In genomic region chr17:46835093-46835715, GRCm38 (mm10) we compare ENCODE assay signal across 11 mouse cellular contexts. TPM values are rescaled to one million over a fixed set of nuclear protein-coding genes. Genes with fewer than 3 reads are reported as not detected.
DNase-seq lines count a peak whose midpoint lies in the region; ATAC-seq lines count a peak whose summit lies in the region.
"Had no signal": no experiment of that assay in that cellular context is flagged by ENCODE, and none has a peak within 500 bp of the region (broad histone marks: within the 10 kb centered on the region; RNA-seq: fewer than 3 reads in every experiment).

No protein-coding gene starts in this region.

- no peak overlapping the region for H3K9ac ChIP-seq in limb, embryonic 13.5 days
- no peak overlapping the region for H3K9ac ChIP-seq in liver, embryonic 11.5 days (ENCODE audit: low read depth, low read length)
- no peak overlapping the region for H3K9ac ChIP-seq in heart, embryonic 12.5 days

- ATAC-seq in limb, embryonic 13.5 days (ENCODE audit: low FRiP score, low read depth) = peak; percentile 36; the same call in 1 of the 2 replicates
- no peak for ATAC-seq in liver, embryonic 11.5 days (replicated peaks; ENCODE audit: low FRiP score)
- no peak for ATAC-seq in heart, embryonic 12.5 days (ENCODE audit: insufficient number of reproducible peaks, low FRiP score)

- 69% methylated on average over 6 of the region's 6 CpGs for WGBS in limb, embryonic 13.5 days
- 86% methylated on average over 6 of the region's 6 CpGs for WGBS in liver, embryonic 11.5 days
- WGBS in heart, embryonic 12.5 days = 81% methylated on average over 6 of the region's 6 CpGs

- no peak overlapping the region for H3K4me3 ChIP-seq in limb, embryonic 13.5 days
- H3K4me3 ChIP-seq in liver, embryonic 11.5 days (ENCODE audit: low read depth, low read length) = no peak overlapping the region
- H3K4me3 ChIP-seq in heart, embryonic 12.5 days = no peak overlapping the region
- H3K4me3 ChIP-seq: myocyte had no signal

- no peaks in the 10 kb centered on the region for H3K27me3 ChIP-seq in limb, embryonic 13.5 days
- no peaks in the 10 kb centered on the region for H3K27me3 ChIP-seq in liver, embryonic 11.5 days (replicated peaks; ENCODE audit: control insufficient read depth, insufficient read depth, low read length)
- no peaks in the 10 kb centered on the region for H3K27me3 ChIP-seq in heart, embryonic 12.5 days (replicated peaks)

- no peaks in the 10 kb centered on the region for H3K9me3 ChIP-seq in limb, embryonic 13.5 days
- no peaks in the 10 kb centered on the region for H3K9me3 ChIP-seq in liver, embryonic 11.5 days (ENCODE audit: control insufficient read depth, low read length)
- H3K9me3 ChIP-seq in heart, embryonic 12.5 days (replicated peaks) = no peaks in the 10 kb centered on the region

- H3K27ac ChIP-seq in limb, embryonic 13.5 days = 0 out of 2 replicates have a peak overlapping the region, but pooled peaks have one; percentile 10
- H3K27ac ChIP-seq in liver, embryonic 11.5 days (ENCODE audit: low read depth, low read length) = no peak overlapping the region
- no peak overlapping the region for H3K27ac ChIP-seq in heart, embryonic 12.5 days (ENCODE audit: poor library complexity, severe bottlenecking)

- no peak overlapping the region for H3K4me2 ChIP-seq in limb, embryonic 13.5 days (replicated peaks)
- no peak overlapping the region for H3K4me2 ChIP-seq in liver, embryonic 11.5 days
- no peak overlapping the region for H3K4me2 ChIP-seq in heart, embryonic 12.5 days

- H3K4me1 ChIP-seq in limb, embryonic 13.5 days = peaks cover 9% of the 10 kb centered on the region
- H3K4me1 ChIP-seq in liver, embryonic 11.5 days (replicated peaks; ENCODE audit: control insufficient read depth, insufficient read depth, low read length) = peaks cover 6% of the 10 kb centered on the region; the same call in 1 of the 2 replicates
- H3K4me1 ChIP-seq in heart, embryonic 12.5 days (replicated peaks) = no peaks in the 10 kb centered on the region; the same call in 1 of the 2 replicates

- peak; percentile 40 for DNase-seq in layer of hippocampus, adult 9-11 months
- DNase-seq in layer of hippocampus, adult 18-20 months (ENCODE audit: low spot score in 2 of 2) = no peak
- peak; percentile 52 for DNase-seq in NIH3T3 (ENCODE audit: low read depth)
- DNase-seq in thymus, postnatal 0 days (ENCODE audit: low spot score) = peak; percentile 72
- DNase-seq in liver, embryonic 11.5 days (ENCODE audit: low spot score) = no peak
- no peak for DNase-seq in left cerebral cortex, adult 9 months (ENCODE audit: low spot score in 2 of 2)
- DNase-seq: cerebellum, adult 18-20 months; right cerebral cortex, postnatal 4 days had no signal

- H3K36me3 ChIP-seq in limb, embryonic 13.5 days = peaks cover 1% of the 10 kb centered on the region; the same call in 1 of the 2 replicates
- H3K36me3 ChIP-seq in liver, embryonic 11.5 days (ENCODE audit: control insufficient read depth, insufficient read depth, low read length) = no peaks in the 10 kb centered on the region; the same call in 1 of the 2 replicates
- peaks cover 7% of the 10 kb centered on the region; the same call in 1 of the 2 replicates for H3K36me3 ChIP-seq in heart, embryonic 12.5 days

RNA-seq across cellular contexts. Expression of gene Bicral, which starts 23.1 kb away (rescaled TPM):
- 10 to 100 TPM; 61.5 to 65.7 TPM for total RNA-seq in layer of hippocampus, adult 18-20 months (2021)
- polyA plus RNA-seq in limb, embryonic 13.5 days (2015; fragmentation: Nextera tagmentation; extraction: Ambion mirVana) = 3.9 and 4.6 TPM in 2 replicates
- 4.5 and 5.6 TPM in 2 replicates for polyA plus RNA-seq in thymus, postnatal 0 days (2015; fragmentation: Nextera tagmentation; extraction: Ambion mirVana)
- polyA plus RNA-seq in liver, embryonic 11.5 days (2014; fragmentation: Nextera tagmentation; extraction: Ambion mirVana) = 6.3 and 7.4 TPM in 2 replicates
- 4.0 and 5.7 TPM in 2 replicates for polyA plus RNA-seq in heart, embryonic 12.5 days (2016; fragmentation: Nextera tagmentation; extraction: Ambion mirVana)

RNA-seq across cellular contexts. Expression of gene Rpl7l1, which starts 52.7 kb away (rescaled TPM):
- 10 to 100 TPM; 49.0 to 55.9 TPM for total RNA-seq in layer of hippocampus, adult 18-20 months (2021)
- 175 and 176 TPM in 2 replicates for polyA plus RNA-seq in limb, embryonic 13.5 days (2015; fragmentation: Nextera tagmentation; extraction: Ambion mirVana)
- polyA plus RNA-seq in thymus, postnatal 0 days (2015; fragmentation: Nextera tagmentation; extraction: Ambion mirVana) = 136 and 137 TPM in 2 replicates
- 195 and 201 TPM in 2 replicates for polyA plus RNA-seq in liver, embryonic 11.5 days (2014; fragmentation: Nextera tagmentation; extraction: Ambion mirVana)
- polyA plus RNA-seq in heart, embryonic 12.5 days (2016; fragmentation: Nextera tagmentation; extraction: Ambion mirVana) = 106 and 115 TPM in 2 replicates

RNA-seq across cellular contexts. Expression of gene Tbcc, which starts 55.3 kb away (rescaled TPM):
- 10 to 100 TPM; 29.9 to 30.2 TPM for total RNA-seq in layer of hippocampus, adult 18-20 months (2021)
- 57.8 and 58.0 TPM in 2 replicates for polyA plus RNA-seq in limb, embryonic 13.5 days (2015; fragmentation: Nextera tagmentation; extraction: Ambion mirVana)
- polyA plus RNA-seq in thymus, postnatal 0 days (2015; fragmentation: Nextera tagmentation; extraction: Ambion mirVana) = 54.1 and 60.3 TPM in 2 replicates
- 43.5 and 43.7 TPM in 2 replicates for polyA plus RNA-seq in liver, embryonic 11.5 days (2014; fragmentation: Nextera tagmentation; extraction: Ambion mirVana)
- 52.4 and 55.1 TPM in 2 replicates for polyA plus RNA-seq in heart, embryonic 12.5 days (2016; fragmentation: Nextera tagmentation; extraction: Ambion mirVana)

Comparison
In these comparisons a context has a peak if more than half of its experiments do, and no peak if none do; other contexts are left out.
1. DNase-seq: peak in layer of hippocampus, adult 9-11 months (single experiment), NIH3T3 (single experiment) and thymus, postnatal 0 days (single experiment); none in layer of hippocampus, adult 18-20 months (0 of 2), liver, embryonic 11.5 days (single experiment) and left cerebral cortex, adult 9 months (0 of 2).